Mouse (Mus musculus): ENCODE results near the gene Arhgap45.

DNA sequence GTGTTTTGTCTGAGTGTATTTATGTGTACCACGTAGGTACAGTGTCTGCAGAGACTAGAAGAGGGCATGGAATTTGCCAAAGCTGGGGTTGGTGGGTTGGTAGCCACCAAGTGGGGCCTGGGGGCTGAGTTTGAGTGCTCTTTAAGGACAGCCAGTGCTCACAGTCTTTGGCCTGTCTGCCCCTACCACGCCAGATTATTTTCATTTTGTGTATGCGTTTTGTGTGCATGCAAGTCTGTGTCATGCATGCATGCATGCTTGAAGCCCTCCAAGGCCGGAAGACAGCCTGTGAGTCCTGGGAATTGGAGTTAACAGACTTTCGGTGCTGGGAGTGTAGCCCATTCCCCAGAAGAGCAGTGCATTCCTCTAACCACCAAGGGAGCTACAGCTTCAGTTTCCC, 38.9 kb downstream of the Arhgap45 start:
- no peak for TF ChIP-seq CTCF (conservative IDR thresholded peaks at IDR 0.05; ENCODE audit: low read length)
- no peak for TF ChIP-seq NANOG (IDR thresholded peaks at IDR 0.05; ENCODE audit: borderline replicate concordance, low read length)
- TF ChIP-seq POU5F1 (IDR thresholded peaks at IDR 0.05; ENCODE audit: borderline replicate concordance, low read length), result no peak
